Mouse (Mus musculus) lung, embryonic 16.5 days (tissue): ENCODE measurements at regions not wholly inside any gene's neighbourhood (a gene's known extent, or its start where the extent isn't known, plus 50 kb on each side); places are given as distances from the start of the nearest gene placed in this dataset.
"Not testable (repeated sequence)": the region's sequence is repeated elsewhere in the genome, so short reads cannot be mapped to it uniquely, and the experiment has no call there.

Source experiments
- ATAC-seq: fragments of 200-750 bp; cut with Nextera tagmentation; 2 replicates; pipeline ENCODE4 v1.8.0; 2017; ENCODE audit warnings: low read depth, mild to moderate bottlenecking, moderate library complexity
- H3K27ac ChIP-seq: fragments of 300-500 bp; sonication (generic); 2 replicates; pipeline ENCODE4 v1.5.1; 2014; ENCODE audit warnings: mild to moderate bottlenecking, control low read depth, low read length
- H3K27me3 ChIP-seq: fragments of 300-500 bp; sonication (generic); 2 replicates; pipeline ENCODE4 v1.6.1; 2014; ENCODE audit warnings: low read depth, low read length, mixed read lengths; ENCODE audit not compliant: control insufficient read depth, insufficient read depth
- H3K36me3 ChIP-seq: fragments of 300-500 bp; sonication (generic); 2 replicates; pipeline ENCODE4 v1.6.1; 2014; ENCODE audit warnings: low read length; ENCODE audit not compliant: control insufficient read depth, insufficient read depth
- H3K4me1 ChIP-seq: fragments of 300-500 bp; sonication (generic); replicated peaks from 2 replicates; pipeline ENCODE4 v1.6.1; 2014; ENCODE audit warnings: low read length, mixed read lengths; ENCODE audit not compliant: control insufficient read depth, insufficient read depth
- H3K4me2 ChIP-seq: fragments of 300-500 bp; sonication (generic); 2 replicates; pipeline ENCODE4 v1.6.1; 2014; ENCODE audit warnings: low read depth, low read length, control low read depth
- H3K4me3 ChIP-seq: fragments of 300-500 bp; sonication (generic); 2 replicates; pipeline ENCODE4 v1.5.1; 2014; ENCODE audit warnings: mild to moderate bottlenecking, low read length, control low read depth
- H3K9ac ChIP-seq: fragments of 300-500 bp; sonication (generic); 2 replicates; pipeline ENCODE4 v1.6.1; 2014; ENCODE audit warnings: low read length, control low read depth
- H3K9me3 ChIP-seq: fragments of 300-500 bp; sonication (generic); 2 replicates; pipeline ENCODE4 v1.6.1; 2016; ENCODE audit warnings: low read length; ENCODE audit not compliant: control insufficient read depth
- WGBS: fragments of 180-500 bp; shearing (Covaris S2); extraction: QIAGEN DNeasy Blood & Tissue Kit; methylation state at CpG from one replicate; pipeline ENCODE4 v1.1.7; 2014; 5-methylcytosine and 5-hydroxymethylcytosine counted together

DNA sequence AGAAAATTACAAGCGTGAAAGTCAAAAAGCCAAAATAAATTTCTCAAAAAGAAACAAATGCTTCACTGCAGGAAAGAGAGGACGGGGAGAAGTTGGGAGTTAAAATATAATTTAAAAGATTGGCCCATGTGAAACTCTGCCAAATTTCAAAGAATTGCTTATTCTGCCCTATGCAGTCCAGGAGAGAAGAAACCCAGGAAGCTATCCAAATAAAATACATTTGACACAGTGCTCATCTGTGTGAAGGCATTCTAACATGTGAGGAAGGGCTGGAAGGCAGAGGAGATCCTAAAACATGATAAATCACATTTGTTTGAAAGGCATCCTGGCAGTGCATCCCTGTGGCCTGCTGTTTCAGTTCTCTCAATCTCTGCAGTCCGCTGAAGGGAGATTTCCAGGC lies 108.5 kb upstream of the Ptgfr start:
- Histone ChIP-seq H3K4me3 (no peak overlapping the region), H3K4me2 (no peak overlapping the region), H3K9ac (no peak overlapping the region), H3K27ac (no peak overlapping the region), H3K9me3 (no peaks in the 10 kb centered on the region), H3K36me3 (no peaks in the 10 kb centered on the region), H3K4me1 (peaks cover 4% of the 10 kb centered on the region; the same call in 1 of the 2 replicates), H3K27me3 (no peaks in the 10 kb centered on the region)
- ATAC-seq: no peak
- 53% methylated on average over 3 of the region's 3 CpGs for WGBS

- no peak overlapping the region for H3K9ac ChIP-seq
- peaks cover 4% of the 10 kb centered on the region; the same call in 1 of the 2 replicates for H3K4me1 ChIP-seq
- ATAC-seq: no peak
- H3K27ac ChIP-seq: no peak overlapping the region
- no peak overlapping the region for H3K4me3 ChIP-seq
- WGBS: 34% methylated on average over 3 of the region's 3 CpGs
- no peaks in the 10 kb centered on the region for H3K9me3 ChIP-seq
- no peak overlapping the region for H3K4me2 ChIP-seq
- H3K36me3 ChIP-seq: no peaks in the 10 kb centered on the region
- H3K27me3 ChIP-seq: no peaks in the 10 kb centered on the region
These were observed 106.1 kb upstream of the Ptgfr start for GRCm38 (mm10) chr3:151943542-151943941.

DNA sequence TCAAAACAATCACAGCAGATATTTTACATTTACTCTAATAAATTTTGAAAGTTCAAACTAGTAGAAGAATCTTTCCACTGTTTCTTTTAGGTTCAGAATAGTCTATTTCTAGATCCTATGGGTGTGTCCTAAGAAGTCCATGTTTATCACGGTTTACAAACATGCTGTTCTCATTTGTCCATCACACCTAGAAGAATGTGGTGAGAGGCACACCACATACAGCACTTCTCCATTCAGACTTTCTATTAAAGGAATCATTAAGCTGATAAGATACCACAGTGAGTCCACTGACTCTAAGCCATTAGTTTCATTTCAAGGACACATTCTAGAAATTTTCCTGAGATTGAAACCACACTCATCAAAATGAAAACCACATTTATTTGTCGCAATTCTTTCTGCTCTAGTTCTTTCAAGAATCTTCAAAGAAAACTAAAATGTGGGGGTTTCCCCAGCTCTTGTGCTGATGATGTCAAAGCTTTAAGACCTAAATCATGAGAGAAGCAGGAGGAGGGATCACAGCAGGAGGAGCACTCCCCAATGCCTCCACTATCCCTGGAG lies 101.1 kb upstream of the Ptgfr start:
- no peak overlapping the region for H3K27ac ChIP-seq
- no peak overlapping the region for H3K4me2 ChIP-seq
- H3K4me3 ChIP-seq: no peak overlapping the region
- ATAC-seq: peak; percentile 66
- H3K36me3 ChIP-seq: no peaks in the 10 kb centered on the region
- no peaks in the 10 kb centered on the region for H3K9me3 ChIP-seq
- WGBS: 30% methylated on average over 2 of the region's 2 CpGs
- peaks cover 2% of the 10 kb centered on the region; the same call in 1 of the 2 replicates for H3K4me1 ChIP-seq
- H3K9ac ChIP-seq: no peak overlapping the region
- no peaks in the 10 kb centered on the region for H3K27me3 ChIP-seq

GRCm38 (mm10) chr3:151931656-151932055 lies 94.2 kb upstream of the Ptgfr start:
- no peak overlapping the region for H3K9ac ChIP-seq
- no peak overlapping the region for H3K4me3 ChIP-seq
- no peaks in the 10 kb centered on the region for H3K36me3 ChIP-seq
- no peak overlapping the region for H3K4me2 ChIP-seq
- no peak for ATAC-seq
- H3K27me3 ChIP-seq: no peaks in the 10 kb centered on the region
- H3K27ac ChIP-seq: no peak overlapping the region
- H3K4me1 ChIP-seq: no peaks in the 10 kb centered on the region
- H3K9me3 ChIP-seq: peaks cover 3% of the 10 kb centered on the region; the same call in 1 of the 2 replicates

GRCm38 (mm10) chr3:151931096-151931495 lies 93.7 kb upstream of the Ptgfr start:
- Histone ChIP-seq H3K4me3 (no peak overlapping the region), H3K9me3 (peaks cover 3% of the 10 kb centered on the region; the same call in 1 of the 2 replicates), H3K4me2 (no peak overlapping the region), H3K27me3 (no peaks in the 10 kb centered on the region), H3K4me1 (no peaks in the 10 kb centered on the region), H3K9ac (no peak overlapping the region), H3K27ac (no peak overlapping the region), H3K36me3 (no peaks in the 10 kb centered on the region)
- 75% methylated on average over 3 of the region's 3 CpGs for WGBS
- no peak for ATAC-seq

DNA sequence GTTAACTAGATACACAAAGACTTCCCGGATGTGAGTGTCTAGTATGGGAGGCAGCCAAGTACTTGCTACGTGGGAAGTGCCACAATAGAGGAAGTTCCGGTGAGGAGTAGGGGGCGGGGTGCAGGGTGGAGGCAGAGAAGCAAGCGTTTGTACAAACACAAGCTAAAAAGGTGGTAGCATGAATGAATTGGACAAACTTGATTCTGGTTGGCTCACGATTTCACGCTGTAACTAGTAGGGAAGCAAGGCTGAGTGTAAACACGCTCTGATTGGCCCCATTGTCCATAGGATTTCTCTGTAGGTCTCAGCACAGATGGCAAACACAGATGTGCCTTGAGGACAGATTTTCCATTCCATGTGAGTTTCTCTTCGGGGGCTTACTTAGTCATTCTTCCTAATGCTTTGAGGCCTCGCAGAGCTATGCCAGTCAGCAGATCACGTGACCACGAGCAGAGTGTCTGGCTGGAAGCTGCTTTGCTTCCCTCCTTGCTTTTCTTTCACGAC lies 76.6 kb upstream of the Ptgfr start:
- Histone ChIP-seq H3K27me3 (no peaks in the 10 kb centered on the region), H3K4me2 (peak overlapping the region; percentile 26; the same call in 1 of the 2 replicates), H3K4me1 (peaks cover 5% of the 10 kb centered on the region; the same call in 1 of the 2 replicates), H3K27ac (peak overlapping the region; percentile 65), H3K9me3 (no peaks in the 10 kb centered on the region), H3K4me3 (no peak overlapping the region), H3K9ac (no peak overlapping the region), H3K36me3 (no peaks in the 10 kb centered on the region)
- peak; percentile 93 for ATAC-seq
- 49% methylated on average over 13 of the region's 13 CpGs for WGBS

- H3K36me3 ChIP-seq, H3K27ac ChIP-seq, H3K27me3 ChIP-seq, H3K4me1 ChIP-seq, H3K4me2 ChIP-seq, H3K9me3 ChIP-seq, H3K4me3 ChIP-seq, H3K9ac ChIP-seq: not testable (repeated sequence)
- peak; percentile 55 for ATAC-seq
- WGBS: 73% methylated on average over 11 of the region's 11 CpGs
These were observed 74.9 kb upstream of the Ptgfr start for GRCm38 (mm10) chr3:151912292-151912691.

GRCm38 (mm10) chr3:151910851-151911250 lies 73.4 kb upstream of the Ptgfr start:
- no peak for ATAC-seq
- Histone ChIP-seq H3K36me3 (no peaks in the 10 kb centered on the region), H3K27ac (no peak overlapping the region), H3K9me3 (no peaks in the 10 kb centered on the region), H3K4me1 (peaks cover 5% of the 10 kb centered on the region; the same call in 1 of the 2 replicates), H3K4me2 (no peak overlapping the region), H3K4me3 (no peak overlapping the region), H3K9ac (no peak overlapping the region), H3K27me3 (no peaks in the 10 kb centered on the region)
- 87% methylated on average over 2 of the region's 2 CpGs for WGBS

GRCm38 (mm10) chr3:151909344-151909743 lies 71.9 kb upstream of the Ptgfr start:
- H3K36me3 ChIP-seq: no peaks in the 10 kb centered on the region
- no peaks in the 10 kb centered on the region for H3K9me3 ChIP-seq
- H3K27ac ChIP-seq: no peak overlapping the region
- ATAC-seq: no peak
- WGBS: 41% methylated on average over 3 of the region's 3 CpGs
- H3K4me2 ChIP-seq: no peak overlapping the region
- no peak overlapping the region for H3K9ac ChIP-seq
- H3K4me1 ChIP-seq: peaks cover 5% of the 10 kb centered on the region; the same call in 1 of the 2 replicates
- no peak overlapping the region for H3K4me3 ChIP-seq
- H3K27me3 ChIP-seq: no peaks in the 10 kb centered on the region
